Mouse (Mus musculus): ENCODE data around the gene Ankrd13b. TPM values are rescaled to one million over a fixed set of nuclear protein-coding genes. Genes with fewer than 3 reads are reported as not detected.

The Ankrd13b gene
- polyA plus RNA-seq, 1 experiment from 2014 or later, result 16.7 TPM

GRCm38 (mm10) chr11:77440081-77440480, 49.4 kb downstream of the Ankrd13b start:
- peaks cover 47% of the 10 kb centered on the region for H3K36me3 ChIP-seq
- no peaks in the 10 kb centered on the region for H3K9me3 ChIP-seq
- no peak overlapping the region for H3K27ac ChIP-seq
- H3K27me3 ChIP-seq (ENCODE audit: insufficient read depth, poor library complexity, severe bottlenecking), result no peaks in the 10 kb centered on the region
- no peak overlapping the region for H3K4me3 ChIP-seq
- no peaks in the 10 kb centered on the region for H3K4me1 ChIP-seq (replicated peaks)
- WGBS, result 94% methylated on average over 9 of the region's 9 CpGs
- no peak for DNase-seq (ENCODE audit: low spot score)

- Histone ChIP-seq H3K27ac (no peak overlapping the region), H3K27me3 (ENCODE audit: insufficient read depth, poor library complexity, severe bottlenecking) (no peaks in the 10 kb centered on the region), H3K4me1 (replicated peaks) (no peaks in the 10 kb centered on the region), H3K9me3 (no peaks in the 10 kb centered on the region), H3K4me3 (no peak overlapping the region), H3K36me3 (peaks cover 39% of the 10 kb centered on the region)
- no peak for DNase-seq (ENCODE audit: low spot score)
- WGBS, result 86% methylated on average over 2 of the region's 2 CpGs
Observed at GRCm38 (mm10) chr11:77437026-77437425, 52.5 kb downstream of the Ankrd13b start.

- Histone ChIP-seq H3K36me3 (peaks cover 45% of the 10 kb centered on the region), H3K27ac (no peak overlapping the region), H3K4me3 (no peak overlapping the region), H3K9me3 (no peaks in the 10 kb centered on the region), H3K27me3 (ENCODE audit: insufficient read depth, poor library complexity, severe bottlenecking) (no peaks in the 10 kb centered on the region), H3K4me1 (replicated peaks) (no peaks in the 10 kb centered on the region)
- no peak for DNase-seq (ENCODE audit: low spot score)
- 94% methylated on average over 1 of the region's 1 CpGs for WGBS
Observed at GRCm38 (mm10) chr11:77428446-77428845, 61.0 kb downstream of the Ankrd13b start.

- H3K27me3 ChIP-seq (ENCODE audit: insufficient read depth, poor library complexity, severe bottlenecking), result no peaks in the 10 kb centered on the region
- H3K9me3 ChIP-seq, result no peaks in the 10 kb centered on the region
- WGBS, result 83% methylated on average over 4 of the region's 4 CpGs
- no peak overlapping the region for H3K27ac ChIP-seq
- peaks cover 51% of the 10 kb centered on the region for H3K36me3 ChIP-seq
- no peaks in the 10 kb centered on the region for H3K4me1 ChIP-seq (replicated peaks)
- no peak for DNase-seq (ENCODE audit: low spot score)
- H3K4me3 ChIP-seq, result no peak overlapping the region
Observed at GRCm38 (mm10) chr11:77423175-77423859, 66.2 kb downstream of the Ankrd13b start.

Other genes starting within 250 kb of the Ankrd13b start
- gene Coro6, start 27.3 kb downstream of the Ankrd13b start, polyA plus RNA-seq (2016; fragmentation: Nextera tagmentation; extraction: Ambion mirVana), result 0.05 and 0.16 TPM in 2 replicates
- 14.2 and 14.8 TPM in 2 replicates for gene Git1, start 3.9 kb upstream of the Ankrd13b start, polyA plus RNA-seq (2016; fragmentation: Nextera tagmentation; extraction: Ambion mirVana)
- gene Abhd15, start 25.4 kb upstream of the Ankrd13b start, polyA plus RNA-seq (2016; fragmentation: Nextera tagmentation; extraction: Ambion mirVana), result 5.3 and 9.1 TPM in 2 replicates
- gene Trp53i13, start 26.3 kb upstream of the Ankrd13b start, polyA plus RNA-seq (2016; fragmentation: Nextera tagmentation; extraction: Ambion mirVana), result 32.4 and 41.6 TPM in 2 replicates
- 0.12 and 0.21 TPM in 2 replicates for gene Gm10392, start 29.5 kb upstream of the Ankrd13b start, polyA plus RNA-seq (2016; fragmentation: Nextera tagmentation; extraction: Ambion mirVana)
- 11.9 and 13.6 TPM in 2 replicates for gene Taok1, start 118.1 kb upstream of the Ankrd13b start, polyA plus RNA-seq (2016; fragmentation: Nextera tagmentation; extraction: Ambion mirVana)
- 3.6 and 3.7 TPM in 2 replicates for gene Nufip2, start 196.5 kb upstream of the Ankrd13b start, polyA plus RNA-seq (2016; fragmentation: Nextera tagmentation; extraction: Ambion mirVana)
- 1.6 and 2.2 TPM in 2 replicates for gene Cryba1, start 235.6 kb upstream of the Ankrd13b start, polyA plus RNA-seq (2016; fragmentation: Nextera tagmentation; extraction: Ambion mirVana)

All from hindbrain, embryonic 10.5 days (tissue).